Mouse (Mus musculus) G1E (cell line): Measurements from ENCODE around the gene B4galnt2. TPM values are rescaled to one million over a fixed set of nuclear protein-coding genes. Genes with fewer than 3 reads are reported as not detected.
A peak's percentile ranks its signal among the peaks of the same experiment; 100 is the strongest.

Source experiments
- ATAC-seq: 2 replicates; pipeline ENCODE4 v1.8.0; 2016; ENCODE audit warnings: mild to moderate bottlenecking; ENCODE audit not compliant: insufficient number of reproducible peaks, poor library complexity, low FRiP score, severe bottlenecking; ENCODE audit errors: extremely low read depth
- DNase-seq: peaks from one replicate; pipeline ENCODE4 v3.0.0; 2012; ENCODE audit warnings: low spot score
- H3K27me3 ChIP-seq: 2 replicates; pipeline ENCODE4 v1.6.1; 2012; ENCODE audit warnings: mild to moderate bottlenecking, low read length, inconsistent platforms; ENCODE audit not compliant: insufficient read depth
- H3K36me3 ChIP-seq: replicated peaks from 2 replicates; pipeline ENCODE3; 2012; ENCODE audit warnings: mild to moderate bottlenecking, inconsistent platforms
- H3K4me1 ChIP-seq: 2 replicates; pipeline ENCODE4 v1.6.1; 2012; ENCODE audit warnings: low read depth, low read length, inconsistent platforms, mixed read lengths; ENCODE audit not compliant: insufficient read depth
- H3K4me3 ChIP-seq: 2 replicates; pipeline ENCODE4 v1.5.1; 2012; ENCODE audit warnings: low read depth, mild to moderate bottlenecking, inconsistent platforms, low read length, moderate library complexity, mixed read lengths
- H3K9me3 ChIP-seq: replicated peaks from 2 replicates; pipeline ENCODE4 v1.6.1; 2012; ENCODE audit warnings: inconsistent platforms
- CTCF ChIP-seq: IDR thresholded peaks from 2 replicates; pipeline ENCODE4 v1.5.1; 2012; ENCODE audit warnings: low read depth, low read length, inconsistent platforms, mixed read lengths
- GATA1 ChIP-seq: IDR thresholded peaks from 2 replicates; pipeline ENCODE4 v1.6.1; 2012; ENCODE audit warnings: borderline replicate concordance, low read length, inconsistent platforms, mixed read lengths
- GATA2 ChIP-seq: IDR thresholded peaks from 2 replicates; pipeline ENCODE4 v1.6.1; 2012; ENCODE audit warnings: low read depth, low read length, inconsistent platforms, borderline replicate concordance
- POLR2AphosphoS5 ChIP-seq: IDR thresholded peaks from 2 replicates; pipeline ENCODE4 v1.6.1; 2012; ENCODE audit warnings: low read depth, low read length, inconsistent platforms; ENCODE audit not compliant: insufficient replicate concordance
- TAL1 ChIP-seq: conservative IDR thresholded peaks from 2 replicates; pipeline ENCODE4 v1.6.1; 2012; ENCODE audit warnings: low read depth, low read length, inconsistent platforms, mixed read lengths
- polyA plus RNA-seq: library from polyadenylated mRNA; stranded (reverse); fragments of >175 nt; gene quantifications from 2 replicates; pipeline ENCODE4 v1.2.3, GENCODE M21; 2012
- total RNA-seq, 2 experiments: library from RNA; stranded (forward) in 1 of 2; stranded (reverse) in 1 of 2; fragments of 200-1000 nt in 1 of 2; fragments of >200 nt in 1 of 2; fragmentation: Nextera tagmentation in 1 of 2; gene quantifications; 2 replicates each; pipeline ENCODE4 v1.2.3; 2014 to 2017

Gene B4galnt2
- total and polyA plus RNA-seq, 3 experiments, result 0.05 TPM; not detected in 2

GRCm38 (mm10) chr11:95829526-95830050 lies 85.1 kb downstream of the B4galnt2 start:
- no peaks in the 10 kb centered on the region; the same call in 1 of the 2 replicates for H3K27me3 ChIP-seq
- peaks cover 96% of the 10 kb centered on the region for H3K4me1 ChIP-seq
- no peak for ATAC-seq
- no peak overlapping the region for H3K4me3 ChIP-seq
- DNase-seq, result no peak
- TF ChIP-seq POLR2AphosphoS5 (no peak), GATA1 (no peak), GATA2 (no peak), CTCF (no peak), TAL1 (no peak)
- H3K36me3 ChIP-seq, result peaks cover 58% of the 10 kb centered on the region
- H3K9me3 ChIP-seq, result peaks cover 13% of the 10 kb centered on the region

GRCm38 (mm10) chr11:95828181-95828964 lies 86.3 kb downstream of the B4galnt2 start:
- DNase-seq, result no peak
- H3K9me3 ChIP-seq, result peaks cover 13% of the 10 kb centered on the region
- no peak for ATAC-seq
- H3K27me3 ChIP-seq, result no peaks in the 10 kb centered on the region; the same call in 1 of the 2 replicates
- H3K4me1 ChIP-seq, result peaks cover 92% of the 10 kb centered on the region
- peaks cover 56% of the 10 kb centered on the region for H3K36me3 ChIP-seq
- H3K4me3 ChIP-seq, result no peak overlapping the region; the same call in 1 of the 2 replicates
- TF ChIP-seq TAL1, result peak; percentile 48
- no peak for TF ChIP-seq GATA1

GRCm38 (mm10) chr11:95827464-95828085 lies 87.1 kb downstream of the B4galnt2 start:
- no peak for ATAC-seq
- peaks cover 92% of the 10 kb centered on the region for H3K4me1 ChIP-seq

GRCm38 (mm10) chr11:95827168-95827447 lies 87.6 kb downstream of the B4galnt2 start:
- no peak for DNase-seq
- no peak overlapping the region; the same call in 1 of the 2 replicates for H3K4me3 ChIP-seq
- peaks cover 87% of the 10 kb centered on the region for H3K4me1 ChIP-seq
- TF ChIP-seq GATA2 (no peak), CTCF (no peak), POLR2AphosphoS5 (no peak), TAL1 (no peak), GATA1 (no peak)
- H3K36me3 ChIP-seq, result peaks cover 43% of the 10 kb centered on the region
- H3K27me3 ChIP-seq, result no peaks in the 10 kb centered on the region; the same call in 1 of the 2 replicates
- ATAC-seq, result no peak
- peaks cover 13% of the 10 kb centered on the region for H3K9me3 ChIP-seq

More at GRCm38 (mm10) chr11:95827464-95828085, 87.1 kb downstream of the B4galnt2 start:
- DNase-seq, result peak; percentile 36
- Histone ChIP-seq H3K27me3 (no peaks in the 10 kb centered on the region; the same call in 1 of the 2 replicates), H3K9me3 (peaks cover 13% of the 10 kb centered on the region), H3K4me3 (no peak overlapping the region; the same call in 1 of the 2 replicates), H3K36me3 (peaks cover 48% of the 10 kb centered on the region)
- peak; percentile 46 for TF ChIP-seq CTCF
- no peak for TF ChIP-seq POLR2AphosphoS5

GRCm38 (mm10) chr11:95826317-95827167 lies 88.1 kb downstream of the B4galnt2 start:
- DNase-seq (no peak), ATAC-seq (no peak)
- Histone ChIP-seq H3K4me3 (no peak overlapping the region; the same call in 1 of the 2 replicates), H3K27me3 (no peaks in the 10 kb centered on the region; the same call in 1 of the 2 replicates), H3K9me3 (peaks cover 13% of the 10 kb centered on the region), H3K36me3 (peaks cover 38% of the 10 kb centered on the region), H3K4me1 (peaks cover 83% of the 10 kb centered on the region)
- TF ChIP-seq POLR2AphosphoS5, result no peak
- no peak for TF ChIP-seq TAL1
- no peak for TF ChIP-seq GATA2
- no peak for TF ChIP-seq CTCF
- TF ChIP-seq GATA1, result no peak

- H3K9me3 ChIP-seq, result peaks cover 5% of the 10 kb centered on the region
- TF ChIP-seq TAL1 (no peak), CTCF (no peak), GATA1 (no peak), POLR2AphosphoS5 (no peak), GATA2 (no peak)
- DNase-seq, result no peak
- no peak for ATAC-seq
- no peaks in the 10 kb centered on the region; the same call in 1 of the 2 replicates for H3K27me3 ChIP-seq
- peaks cover 80% of the 10 kb centered on the region for H3K4me1 ChIP-seq
- peaks cover 29% of the 10 kb centered on the region for H3K36me3 ChIP-seq
- no peak overlapping the region; the same call in 1 of the 2 replicates for H3K4me3 ChIP-seq
Measured at GRCm38 (mm10) chr11:95825625-95826024, 89.1 kb downstream of the B4galnt2 start.
